In genomic region chr7:19861199-19861598, GRCm38 (mm10) we compare ENCODE assay signal across 33 mouse cellular contexts. TPM values are rescaled to one million over a fixed set of nuclear protein-coding genes. Genes with fewer than 3 reads are reported as not detected.
"Had no signal": no experiment of that assay in that cellular context is flagged by ENCODE, and none has a peak within 500 bp of the region (broad histone marks: within the 10 kb centered on the region; RNA-seq: fewer than 3 reads in every experiment).

Gene Ceacam16, minus strand, starts transcription at chr7:19861299.

- DNase-seq: left cerebral cortex, postnatal 4 days; liver; liver, embryonic 13.5 days; liver, postnatal 0 days; lung, adult 18-20 months; lung, adult 2 months; lung, embryonic 14.5 days; lung, postnatal 10 days; lung, postnatal 14 days; lung, postnatal 36 days; lung, postnatal 4 days; midbrain, embryonic 14.5 days had no signal

- H3K36me3 ChIP-seq: limb, embryonic 10.5 days; limb, embryonic 12.5 days; limb, embryonic 13.5 days; limb, embryonic 15.5 days; liver, embryonic 12.5 days; liver, embryonic 13.5 days; liver, embryonic 15.5 days; lung, embryonic 15.5 days; midbrain, embryonic 10.5 days; midbrain, embryonic 12.5 days; midbrain, embryonic 13.5 days; midbrain, embryonic 15.5 days had no signal

- H3K27me3 ChIP-seq: liver, embryonic 15.5 days; lung, embryonic 15.5 days; midbrain, embryonic 12.5 days; midbrain, embryonic 13.5 days; midbrain, embryonic 15.5 days had no signal

- H3K4me3 ChIP-seq: left cerebral cortex, adult 2 months; limb, embryonic 10.5 days; limb, embryonic 12.5 days; limb, embryonic 13.5 days; limb, embryonic 15.5 days; liver, embryonic 12.5 days; liver, embryonic 13.5 days; liver, embryonic 15.5 days; lung, embryonic 15.5 days; megakaryocyte, embryonic 14.5 days; midbrain, embryonic 10.5 days; midbrain, embryonic 12.5 days; midbrain, embryonic 13.5 days; midbrain, embryonic 15.5 days; myocyte had no signal

- H3K9me3 ChIP-seq: limb, embryonic 10.5 days; limb, embryonic 12.5 days; limb, embryonic 13.5 days; limb, embryonic 15.5 days; liver, embryonic 12.5 days; liver, embryonic 13.5 days; liver, embryonic 15.5 days; lung, embryonic 15.5 days; megakaryocyte, embryonic 14.5 days; midbrain, embryonic 10.5 days; midbrain, embryonic 12.5 days; midbrain, embryonic 13.5 days; midbrain, embryonic 15.5 days had no signal

- H3K27ac ChIP-seq: left cerebral cortex, adult 2 months; limb, embryonic 10.5 days; limb, embryonic 12.5 days; limb, embryonic 13.5 days; limb, embryonic 15.5 days; liver, embryonic 12.5 days; liver, embryonic 13.5 days; liver, embryonic 14.5 days; liver, embryonic 15.5 days; lung, embryonic 15.5 days; macrophage; midbrain, embryonic 10.5 days; midbrain, embryonic 12.5 days; midbrain, embryonic 13.5 days; midbrain, embryonic 15.5 days had no signal

- H3K4me1 ChIP-seq: limb, embryonic 10.5 days; limb, embryonic 12.5 days; limb, embryonic 13.5 days; limb, embryonic 15.5 days; lung, embryonic 15.5 days; midbrain, embryonic 10.5 days; midbrain, embryonic 12.5 days; midbrain, embryonic 13.5 days; midbrain, embryonic 15.5 days had no signal

RNA-seq across cellular contexts. Expression of gene Ceacam16, which starts in this region (rescaled TPM):
- polyA plus RNA-seq: limb, embryonic 10.5 days; limb, embryonic 11.5 days; limb, embryonic 12.5 days; limb, embryonic 13.5 days; limb, embryonic 15.5 days; liver, embryonic 11.5 days; liver, embryonic 12.5 days; liver, embryonic 13.5 days; liver, embryonic 15.5 days; liver, embryonic 16.5 days; liver, postnatal 0 days; lung, embryonic 14.5 days; lung, embryonic 15.5 days; lung, embryonic 16.5 days; midbrain, embryonic 10.5 days; midbrain, embryonic 11.5 days; midbrain, embryonic 14.5 days had no signal
